8 mouse cellular contexts compared by ENCODE assay signal in the genomic region with DNA sequence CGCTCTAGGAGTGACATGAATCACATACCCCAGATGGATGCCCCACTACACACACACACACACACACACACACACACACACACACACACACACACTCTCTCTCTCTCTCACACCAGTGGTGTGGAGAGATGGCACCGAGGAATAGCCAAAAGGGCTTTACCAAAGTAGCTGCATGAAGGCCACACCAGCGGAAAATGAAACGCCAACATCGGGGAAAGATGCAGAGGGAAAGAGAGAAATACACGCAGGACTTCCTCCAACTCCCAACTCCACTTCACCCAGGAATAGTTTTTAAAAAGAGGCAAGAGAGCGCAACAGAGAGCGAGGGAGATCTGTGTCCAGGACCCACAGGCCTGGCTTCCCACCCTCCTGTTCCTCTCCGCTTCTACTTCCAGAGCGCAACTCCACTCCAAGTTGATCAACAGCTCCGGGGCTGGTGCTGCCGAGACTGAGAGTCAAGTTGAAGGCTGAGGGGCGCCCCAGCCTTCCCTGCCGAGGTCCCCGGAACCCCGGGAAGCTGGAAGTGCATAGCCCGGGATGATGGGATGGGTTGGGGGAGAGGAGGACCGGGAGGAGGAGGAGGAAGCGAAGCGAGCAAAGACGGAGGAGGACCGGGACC.
DNase-seq lines count a peak whose midpoint lies in the region; ATAC-seq lines count a peak whose summit lies in the region.

No protein-coding gene starts in this region.

- 0% methylated on average over 21 of the region's 22 CpGs for WGBS in heart, embryonic 16.5 days
- WGBS in lung, embryonic 16.5 days: 4% methylated on average over 22 of the region's 22 CpGs

- H3K27ac ChIP-seq in heart, embryonic 16.5 days (ENCODE audit: low read length): peak overlapping the region; percentile 95
- H3K27ac ChIP-seq in lung, embryonic 16.5 days (ENCODE audit: low read length): peak overlapping the region; percentile 95

- H3K4me1 ChIP-seq in heart, embryonic 16.5 days (ENCODE audit: control insufficient read depth, insufficient read depth, low read length): peaks cover 35% of the 10 kb centered on the region
- H3K4me1 ChIP-seq in lung, embryonic 16.5 days (replicated peaks; ENCODE audit: control insufficient read depth, insufficient read depth, low read length): peaks cover 14% of the 10 kb centered on the region

- no peaks in the 10 kb centered on the region for H3K9me3 ChIP-seq in heart, embryonic 16.5 days (replicated peaks; ENCODE audit: control insufficient read depth, low read length)
- no peaks in the 10 kb centered on the region for H3K9me3 ChIP-seq in lung, embryonic 16.5 days (ENCODE audit: control insufficient read depth, low read length)

- H3K4me3 ChIP-seq in heart, embryonic 16.5 days (ENCODE audit: low read length): peak overlapping the region; percentile 78
- H3K4me3 ChIP-seq in lung, embryonic 16.5 days (ENCODE audit: low read length): peak overlapping the region; percentile 79

- peak overlapping the region; percentile 55 for H3K4me2 ChIP-seq in heart, embryonic 16.5 days (ENCODE audit: low read depth, low read length)
- peak overlapping the region; percentile 77 for H3K4me2 ChIP-seq in lung, embryonic 16.5 days (ENCODE audit: low read depth, low read length)

- DNase-seq in embryo, embryonic 11 days: peak; percentile 67
- no peak for DNase-seq in embryo, embryonic 9.5 days (ENCODE audit: extremely low spot score)
- peak; percentile 60 for DNase-seq in retina, postnatal 1 day
- DNase-seq in retina, embryonic 14.5 days (ENCODE audit: low spot score): no peak
- DNase-seq in cerebellum, postnatal 4 days (ENCODE audit: low spot score in 2 of 2): no peak
- no peak for DNase-seq in kidney, postnatal 25 days

- peak overlapping the region; percentile 92 for H3K9ac ChIP-seq in heart, embryonic 16.5 days (ENCODE audit: low read length)
- peak overlapping the region; percentile 91 for H3K9ac ChIP-seq in lung, embryonic 16.5 days (ENCODE audit: low read length)

- no peaks in the 10 kb centered on the region for H3K27me3 ChIP-seq in heart, embryonic 16.5 days (ENCODE audit: control insufficient read depth, insufficient read depth, low read length)
- H3K27me3 ChIP-seq in lung, embryonic 16.5 days (ENCODE audit: control insufficient read depth, insufficient read depth, low read depth, low read length): no peaks in the 10 kb centered on the region; the same call in 1 of the 2 replicates

- no peaks in the 10 kb centered on the region for H3K36me3 ChIP-seq in heart, embryonic 16.5 days (ENCODE audit: control insufficient read depth, insufficient read depth)
- no peaks in the 10 kb centered on the region for H3K36me3 ChIP-seq in lung, embryonic 16.5 days (ENCODE audit: control insufficient read depth, insufficient read depth, low read length)

- peak; percentile 38 for ATAC-seq in heart, embryonic 16.5 days (replicated peaks; ENCODE audit: extremely low read depth, insufficient read depth, low FRiP score)
- no peak; the same call in 1 of the 2 replicates for ATAC-seq in lung, embryonic 16.5 days (ENCODE audit: low read depth)

Comparison
In these comparisons a context has a peak if more than half of its experiments do, and no peak if none do; other contexts are left out.
1. DNase-seq: peak in embryo, embryonic 11 days (single experiment) and retina, postnatal 1 day (single experiment); none in embryo, embryonic 9.5 days (single experiment), retina, embryonic 14.5 days (single experiment), cerebellum, postnatal 4 days (0 of 2) and kidney, postnatal 25 days (0 of 2).